Mouse (Mus musculus) lung, adult 2 months (tissue): ENCODE data around the gene Pik3ip1.

Experiments used
- CTCF ChIP-seq: fragments of 200-500 bp; IDR thresholded peaks from 2 replicates; pipeline ENCODE4 v1.5.1; 2011; ENCODE audit warnings: mild to moderate bottlenecking, low read length, control low read depth; ENCODE audit not compliant: insufficient read depth
- POLR2A ChIP-seq: fragments of 200-500 bp; IDR thresholded peaks from 2 replicates; pipeline ENCODE4 v1.6.1; 2011; ENCODE audit warnings: low read depth, mild to moderate bottlenecking, control low read depth, low read length, borderline replicate concordance; ENCODE audit errors: extremely low read depth

- no peak for TF ChIP-seq POLR2A
- TF ChIP-seq CTCF, result no peak
Measured at GRCm38 (mm10) chr11:3309884-3310283, 20.3 kb upstream of the Pik3ip1 start.
